Mouse (Mus musculus) small intestine, adult 2 months (tissue): ENCODE data around the gene Sec14l4.

Experiments
- CTCF ChIP-seq: fragments of 200-500 bp; IDR thresholded peaks from 2 replicates; pipeline ENCODE4 v1.5.1; 2012; ENCODE audit warnings: low read depth, mild to moderate bottlenecking, control low read depth, inconsistent platforms, low read length, moderate library complexity, mixed read lengths; ENCODE audit not compliant: insufficient replicate concordance, insufficient read length; ENCODE audit errors: extremely low read depth
- POLR2A ChIP-seq: fragments of 200-500 bp; IDR thresholded peaks from 2 replicates; pipeline ENCODE4 v1.6.1; 2012; ENCODE audit warnings: low read depth, mild to moderate bottlenecking, control low read depth, inconsistent platforms, low read length, moderate library complexity

DNA sequence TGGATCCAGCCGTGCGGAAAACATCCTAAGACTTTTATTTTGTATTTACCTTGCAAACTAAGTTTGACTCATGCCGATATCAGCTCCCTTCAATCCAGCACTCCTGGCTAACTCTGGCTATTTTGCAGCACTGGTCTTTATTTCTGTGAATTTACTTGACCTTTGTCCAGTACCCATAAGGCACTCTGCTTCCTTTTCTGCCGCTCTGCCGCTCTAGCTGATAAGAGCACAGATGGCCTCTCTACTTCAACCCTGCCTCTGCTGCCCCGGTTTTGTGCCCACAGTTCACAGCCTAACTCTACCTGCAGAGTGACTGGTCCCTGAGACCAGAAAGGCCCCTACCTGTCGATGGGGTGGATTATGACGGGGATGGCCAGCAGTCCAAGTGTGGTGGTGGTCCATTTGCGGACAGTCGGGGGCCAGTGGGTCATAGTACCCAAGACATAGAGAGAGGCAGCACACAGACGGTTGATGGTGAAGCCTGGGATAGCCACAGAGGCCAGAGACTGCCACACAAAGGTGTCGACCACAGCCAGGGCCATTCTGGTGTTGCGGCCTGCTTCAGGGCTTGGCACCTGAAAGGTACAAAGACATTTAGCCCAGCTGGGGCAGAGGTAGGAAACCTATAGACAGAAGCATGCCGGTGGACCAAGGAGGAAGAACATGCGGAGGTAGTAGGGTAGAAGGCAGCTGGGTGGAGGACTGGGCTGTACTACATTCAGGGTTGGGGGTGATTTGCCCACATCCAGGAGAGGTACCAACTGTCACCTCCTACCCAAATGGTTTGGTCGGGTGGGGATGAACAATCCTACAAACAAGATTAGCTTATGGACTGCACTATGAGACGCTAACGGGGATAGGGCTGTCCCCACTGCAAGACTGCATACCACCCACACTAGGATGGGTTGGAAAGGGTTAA lies 62.5 kb downstream of the Sec14l4 start:
- TF ChIP-seq POLR2A (no peak), CTCF (no peak)
